Mouse (Mus musculus) spleen, adult 2 months (tissue): Measurements from ENCODE around the gene Mlh1. TPM values are rescaled to one million over a fixed set of nuclear protein-coding genes. Genes with fewer than 3 reads are reported as not detected.

Experiments
- DNase-seq, 2 experiments: peaks; one replicate each; pipeline versions ENCODE4 v3.0.0 to v3.0.0-alpha.2; 2012 to 2021; ENCODE audit warnings: low spot score in 2 of 2, low read depth in 1 of 2
- H3K27ac ChIP-seq: fragments of 200-500 bp; 2 replicates; pipeline ENCODE4 v1.5.1; 2012; ENCODE audit warnings: low read length, inconsistent platforms; ENCODE audit not compliant: insufficient read depth
- H3K27me3 ChIP-seq: fragments of 200-500 bp; 2 replicates; pipeline ENCODE4 v1.6.1; 2012; ENCODE audit warnings: mild to moderate bottlenecking, moderate library complexity, low read length, inconsistent platforms; ENCODE audit not compliant: control insufficient read depth, insufficient read depth
- H3K36me3 ChIP-seq: fragments of 200-500 bp; 2 replicates; pipeline ENCODE4 v1.6.1; 2012; ENCODE audit warnings: mild to moderate bottlenecking, low read length, inconsistent platforms; ENCODE audit not compliant: control insufficient read depth, insufficient read depth
- H3K4me1 ChIP-seq: fragments of 200-500 bp; 2 replicates; pipeline ENCODE4 v1.6.1; 2011; ENCODE audit warnings: inconsistent platforms; ENCODE audit not compliant: control insufficient read depth, insufficient read depth, insufficient read length
- H3K4me3 ChIP-seq: fragments of 200-500 bp; 2 replicates; pipeline ENCODE4 v1.5.1; 2011; ENCODE audit warnings: mild to moderate bottlenecking, inconsistent platforms; ENCODE audit not compliant: insufficient read depth, insufficient read length; ENCODE audit errors: extremely low read depth
- CTCF ChIP-seq: fragments of 200-500 bp; IDR thresholded peaks from 2 replicates; pipeline ENCODE4 v1.5.1; 2011; ENCODE audit warnings: mild to moderate bottlenecking, inconsistent platforms; ENCODE audit not compliant: insufficient read depth, insufficient read length, insufficient replicate concordance; ENCODE audit errors: extremely low read depth
- POLR2A ChIP-seq: fragments of 200-500 bp; IDR thresholded peaks from 2 replicates; pipeline ENCODE4 v1.6.1; 2011; ENCODE audit warnings: low read depth, low read length, inconsistent platforms
- WGBS: fragments of 180-500 bp; shearing (Covaris S2); methylation state at CpG from one replicate; pipeline ENCODE4 v1.1.7; 2018; 5-methylcytosine and 5-hydroxymethylcytosine counted together
- polyA plus RNA-seq: library from polyadenylated mRNA; depleted of rRNA; stranded (reverse); fragments of >200 nt; gene quantifications from 2 replicates; pipeline ENCODE4 v1.2.3, GENCODE M21; 2012

Mlh1 gene
- polyA plus RNA-seq, 1 experiment = 11.7 TPM

DNA sequence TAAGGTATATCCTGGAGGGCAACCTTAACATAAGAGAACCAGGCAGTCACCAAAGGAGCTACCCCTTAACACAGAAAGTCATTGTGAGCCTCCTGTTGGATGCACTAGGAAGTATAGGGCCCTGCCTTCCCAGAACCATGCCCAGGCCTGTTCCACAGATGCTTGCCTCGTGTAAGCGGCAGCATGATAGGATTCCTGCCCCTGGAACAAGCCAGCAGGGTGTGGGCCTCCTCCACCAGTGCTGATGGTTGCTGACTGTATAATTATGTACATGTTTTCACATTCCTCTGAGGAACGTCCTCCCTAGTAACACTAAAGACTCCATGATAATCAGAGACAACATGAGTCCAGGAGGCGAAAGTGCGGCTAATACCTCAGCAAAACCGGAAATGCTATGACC is 28.2 kb downstream of the Mlh1 start:
- H3K36me3 ChIP-seq = peaks cover 31% of the 10 kb centered on the region

DNA sequence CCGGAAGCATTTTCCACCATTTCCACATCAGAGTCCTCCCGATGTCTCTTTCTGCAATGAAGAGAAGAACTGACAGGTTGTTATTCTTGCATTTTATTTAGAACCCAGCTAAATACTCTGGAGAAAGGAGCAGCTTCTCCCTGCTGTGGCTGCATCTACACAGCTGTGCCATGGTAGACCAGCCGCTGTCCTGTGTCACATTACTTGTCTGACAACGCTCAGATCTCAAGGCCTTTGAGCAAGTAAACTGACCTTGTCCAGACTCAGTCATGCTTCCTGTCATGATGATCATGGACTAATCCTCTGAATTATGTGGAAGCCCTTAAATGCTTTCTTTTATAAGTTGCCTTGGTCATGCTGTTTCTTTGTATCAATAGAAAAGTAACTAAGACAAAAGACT is 31.8 kb downstream of the Mlh1 start:
- Histone ChIP-seq H3K36me3 (peaks cover 46% of the 10 kb centered on the region), H3K27ac (no peak overlapping the region), H3K4me1 (no peaks in the 10 kb centered on the region), H3K27me3 (no peaks in the 10 kb centered on the region), H3K4me3 (no peak overlapping the region)
- WGBS = 89% methylated on average over 4 of the region's 4 CpGs
- TF ChIP-seq POLR2A = no peak
- no peak for TF ChIP-seq CTCF
- no peak for DNase-seq

More for the DNA sequence above, 28.2 kb downstream of the Mlh1 start:
- H3K4me1 ChIP-seq = no peaks in the 10 kb centered on the region
- 97% methylated on average over 6 of the region's 6 CpGs for WGBS
- H3K27ac ChIP-seq = no peak overlapping the region
- no peaks in the 10 kb centered on the region for H3K27me3 ChIP-seq
- DNase-seq = no peak
- no peak overlapping the region for H3K4me3 ChIP-seq
- TF ChIP-seq CTCF (no peak), POLR2A (no peak)

- TF ChIP-seq CTCF (no peak), POLR2A (no peak)
- Histone ChIP-seq H3K4me1 (no peaks in the 10 kb centered on the region), H3K27me3 (no peaks in the 10 kb centered on the region), H3K4me3 (no peak overlapping the region), H3K27ac (no peak overlapping the region), H3K36me3 (peaks cover 53% of the 10 kb centered on the region)
- DNase-seq = no peak
Observed at GRCm38 (mm10) chr9:111237726-111238125, 33.9 kb downstream of the Mlh1 start.

DNA sequence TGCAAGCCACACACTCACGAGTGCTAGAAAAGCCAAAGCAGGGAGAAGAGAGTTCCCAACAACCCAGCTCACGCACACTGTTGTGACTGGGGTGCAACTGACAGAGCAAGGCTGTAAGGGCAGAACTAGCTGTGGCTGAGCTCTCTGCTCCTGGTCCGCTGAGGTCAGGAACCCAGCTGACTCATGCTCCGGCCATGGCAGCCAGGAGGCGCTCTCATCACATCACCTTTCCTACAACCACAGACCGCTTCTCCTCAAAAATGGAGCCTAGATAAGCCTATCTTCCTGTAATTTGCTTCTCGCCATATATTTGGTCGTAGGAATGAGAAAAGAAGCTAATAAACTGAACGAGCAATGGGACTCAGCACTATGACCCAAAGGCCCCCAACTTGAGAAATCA is 36.9 kb downstream of the Mlh1 start:
- Histone ChIP-seq H3K4me1 (no peaks in the 10 kb centered on the region), H3K36me3 (peaks cover 50% of the 10 kb centered on the region), H3K27ac (no peak overlapping the region), H3K4me3 (no peak overlapping the region), H3K27me3 (no peaks in the 10 kb centered on the region)
- no peak for DNase-seq
- WGBS = 92% methylated on average over 9 of the region's 9 CpGs
- TF ChIP-seq CTCF (no peak), POLR2A (no peak)

DNA sequence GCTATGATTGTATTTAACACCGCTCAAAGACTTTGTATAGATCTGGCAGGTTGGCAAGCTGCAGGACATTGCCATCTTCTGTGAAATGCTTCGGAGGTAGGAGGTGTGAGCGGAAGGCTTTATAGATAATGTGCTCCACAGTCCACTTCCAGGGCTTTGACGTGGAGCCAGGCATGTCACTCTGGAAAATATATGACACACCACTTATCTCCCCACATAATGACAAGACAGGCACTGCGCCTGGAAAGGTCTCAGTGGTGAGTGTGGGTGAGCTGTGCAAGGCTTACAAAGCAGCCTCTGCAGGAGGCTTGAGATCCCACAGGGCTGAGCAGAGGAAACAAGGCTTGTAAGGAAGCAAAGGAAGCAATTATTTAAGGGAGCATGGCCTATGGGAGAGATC is 43.1 kb downstream of the Mlh1 start:
- H3K36me3 ChIP-seq = peaks cover 48% of the 10 kb centered on the region

GRCm38 (mm10) chr9:111223406-111223805 is 48.2 kb downstream of the Mlh1 start:
- peaks cover 25% of the 10 kb centered on the region for H3K36me3 ChIP-seq
- H3K27ac ChIP-seq = no peak overlapping the region
- no peak for TF ChIP-seq CTCF
- TF ChIP-seq POLR2A = no peak
- 96% methylated on average over 5 of the region's 5 CpGs for WGBS
- H3K27me3 ChIP-seq = no peaks in the 10 kb centered on the region
- H3K4me1 ChIP-seq = no peaks in the 10 kb centered on the region
- DNase-seq = no peak
- H3K4me3 ChIP-seq = no peak overlapping the region

More for the DNA sequence above, 43.1 kb downstream of the Mlh1 start:
- no peaks in the 10 kb centered on the region for H3K27me3 ChIP-seq
- no peak overlapping the region for H3K4me3 ChIP-seq
- DNase-seq = no peak
- H3K27ac ChIP-seq = no peak overlapping the region
- 93% methylated on average over 5 of the region's 5 CpGs for WGBS
- H3K4me1 ChIP-seq = no peaks in the 10 kb centered on the region
- TF ChIP-seq POLR2A (no peak), CTCF (no peak)

- WGBS = 88% methylated on average over 1 of the region's 1 CpGs
Observed at GRCm38 (mm10) chr9:111221580-111221979, 50.0 kb downstream of the Mlh1 start.

More at GRCm38 (mm10) chr9:111221580-111221979, 50.0 kb downstream of the Mlh1 start:
- no peak overlapping the region for H3K27ac ChIP-seq
- H3K36me3 ChIP-seq = peaks cover 17% of the 10 kb centered on the region
- no peak overlapping the region for H3K4me3 ChIP-seq
- H3K4me1 ChIP-seq = no peaks in the 10 kb centered on the region
- H3K27me3 ChIP-seq = no peaks in the 10 kb centered on the region
- TF ChIP-seq CTCF = no peak
- no peak for TF ChIP-seq POLR2A
- no peak for DNase-seq
